Comparison of ENCODE assay signal across 8 mouse cellular contexts in the genomic region with DNA sequence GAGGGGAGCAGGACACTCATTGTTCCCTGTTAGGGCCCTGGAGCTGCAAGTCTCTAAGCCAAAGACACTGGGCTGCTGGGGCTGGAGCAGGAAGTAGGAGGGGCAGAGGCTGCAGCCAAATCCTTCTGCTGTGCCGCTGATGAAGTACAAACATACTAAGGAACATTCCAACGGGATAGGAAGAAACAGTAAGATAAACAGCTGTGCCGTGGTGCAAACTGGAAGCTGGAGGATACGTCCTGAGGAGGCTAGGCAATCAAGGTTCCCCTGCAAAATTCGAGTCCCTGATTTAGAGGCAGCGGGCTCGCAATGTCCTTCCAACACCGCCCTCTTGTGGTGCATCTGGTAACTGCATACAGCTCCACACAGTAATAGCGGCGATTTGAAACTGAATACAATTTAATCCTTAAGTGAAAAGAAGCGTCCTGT. TPM values are rescaled to one million over a fixed set of nuclear protein-coding genes. Genes with fewer than 3 reads are reported as not detected.
DNase-seq lines count a peak whose midpoint lies in the region; ATAC-seq and TF ChIP-seq lines count a peak whose summit lies in the region.

No protein-coding gene starts in this region.

- H3K27ac ChIP-seq in forebrain, embryonic 16.5 days (ENCODE audit: low read length): no peak overlapping the region
- 0 out of 2 replicates have a peak overlapping the region, but pooled peaks have one; percentile 3 for H3K27ac ChIP-seq in lung, embryonic 14.5 days (ENCODE audit: low read depth)

- intact Hi-C loops in heart, postnatal 36 days (cut with DNase I): loop anchor here (1.0 to 2.0 kb wide), 2 partner anchors 98 to 141 kb away; no protein-coding TSS in a partner anchor

- WGBS in forebrain, embryonic 16.5 days: under 1% methylated on average over 11 of the region's 11 CpGs
- under 1% methylated on average over 11 of the region's 11 CpGs for WGBS in lung, embryonic 14.5 days

- peak overlapping the region; percentile 33 for H3K4me3 ChIP-seq in forebrain, embryonic 16.5 days (replicated peaks; ENCODE audit: low read length)
- 0 out of 2 replicates have a peak overlapping the region, but pooled peaks have one; percentile 1 for H3K4me3 ChIP-seq in lung, embryonic 14.5 days (ENCODE audit: low read depth, low read length)

- TF ChIP-seq CTCF in lung, embryonic 14.5 days (IDR thresholded peaks at IDR 0.05; ENCODE audit: low read depth): peak; percentile 97

- DNase-seq in ES-CJ7 (ENCODE audit: low read depth, low spot score): peak; percentile 65
- DNase-seq in cerebellum, adult 11 months: peak; percentile 77
- DNase-seq in heart, postnatal 36 days: peak; percentile 91 to 95
- peak; percentile 79 to 95 for DNase-seq in layer of hippocampus, adult 18-20 months (ENCODE audit: low spot score in 2 of 2)
- DNase-seq in lung, embryonic 14.5 days: peak; percentile 96
- peak; percentile 86 for DNase-seq in ovary, postnatal 10 days (ENCODE audit: low spot score)
- DNase-seq in thymus, postnatal 0 days (ENCODE audit: low spot score): peak; percentile 59

- no peaks in the 10 kb centered on the region for H3K9me3 ChIP-seq in forebrain, embryonic 16.5 days (ENCODE audit: control insufficient read depth, low read length)
- no peaks in the 10 kb centered on the region for H3K9me3 ChIP-seq in lung, embryonic 14.5 days (ENCODE audit: low read depth, low read length)

- no peak overlapping the region for H3K9ac ChIP-seq in forebrain, embryonic 16.5 days (replicated peaks; ENCODE audit: low read depth, low read length)
- no peak overlapping the region for H3K9ac ChIP-seq in lung, embryonic 14.5 days

- no peaks in the 10 kb centered on the region for H3K36me3 ChIP-seq in forebrain, embryonic 16.5 days (ENCODE audit: control insufficient read depth, insufficient read depth)
- no peaks in the 10 kb centered on the region for H3K36me3 ChIP-seq in lung, embryonic 14.5 days (ENCODE audit: insufficient read depth)

- peak; percentile 72 for ATAC-seq in forebrain, embryonic 16.5 days
- peak; percentile 94 for ATAC-seq in lung, embryonic 14.5 days (ENCODE audit: insufficient read depth)

- H3K4me2 ChIP-seq in forebrain, embryonic 16.5 days (ENCODE audit: low read length): peak overlapping the region; percentile 52
- H3K4me2 ChIP-seq in lung, embryonic 14.5 days: peak overlapping the region; percentile 28

- H3K4me1 ChIP-seq in forebrain, embryonic 16.5 days (replicated peaks; ENCODE audit: control insufficient read depth, insufficient read depth, low read length): peaks cover 3% of the 10 kb centered on the region; the same call in 1 of the 2 replicates
- no peaks in the 10 kb centered on the region for H3K4me1 ChIP-seq in lung, embryonic 14.5 days (ENCODE audit: insufficient read depth)

- H3K27me3 ChIP-seq in forebrain, embryonic 16.5 days (replicated peaks; ENCODE audit: control insufficient read depth, insufficient read depth, low read length): peaks cover 3% of the 10 kb centered on the region; the same call in 1 of the 2 replicates
- no peaks in the 10 kb centered on the region for H3K27me3 ChIP-seq in lung, embryonic 14.5 days (ENCODE audit: insufficient read depth, low read length)

RNA-seq across cellular contexts. Expression of gene Eno4, which starts 39.3 kb away (rescaled TPM):
- 1.6 and 1.7 TPM in 2 replicates for polyA plus RNA-seq in forebrain, embryonic 16.5 days (2015; fragmentation: Nextera tagmentation; extraction: Ambion mirVana)
- total RNA-seq in heart, postnatal 36 days (2021): not detected
- total RNA-seq in layer of hippocampus, adult 18-20 months (2021): 1 to 10 TPM; 1.3 to 1.5 TPM
- polyA plus RNA-seq in lung, embryonic 14.5 days (2014; fragmentation: Nextera tagmentation; extraction: Ambion mirVana): 0.50 and 0.88 TPM in 2 replicates
- 0.12 and 0.24 TPM in 2 replicates for polyA plus RNA-seq in thymus, postnatal 0 days (2015; fragmentation: Nextera tagmentation; extraction: Ambion mirVana)

RNA-seq across cellular contexts. Expression of gene Hspa12a, which starts 39.5 kb away (rescaled TPM):
- polyA plus RNA-seq in forebrain, embryonic 16.5 days (2015; fragmentation: Nextera tagmentation; extraction: Ambion mirVana): 67.5 and 69.7 TPM in 2 replicates
- total RNA-seq in heart, postnatal 36 days (2021): 10 to 100 TPM; 14.9 to 17.1 TPM
- total RNA-seq in layer of hippocampus, adult 18-20 months (2021): 100 to 1,000 TPM; 238 to 250 TPM
- polyA plus RNA-seq in lung, embryonic 14.5 days (2014; fragmentation: Nextera tagmentation; extraction: Ambion mirVana): 3.9 and 4.6 TPM in 2 replicates
- 0.72 and 0.99 TPM in 2 replicates for polyA plus RNA-seq in thymus, postnatal 0 days (2015; fragmentation: Nextera tagmentation; extraction: Ambion mirVana)

Comparison
In these comparisons a context has a peak if more than half of its experiments do, and no peak if none do; other contexts are left out.
1. RNA of gene Hspa12a, which starts 39.5 kb away (polyA plus RNA-seq): 67.5 to 69.7 TPM in forebrain, embryonic 16.5 days; 3.9 to 4.6 TPM in lung, embryonic 14.5 days and 0.72 to 0.99 TPM in thymus, postnatal 0 days; every median in the first group is over 10 times any median in the second.
2. Peak in every context shown above with its lines, with median percentiles within 50 percentile points of each other: DNase-seq.